Mouse (Mus musculus): ENCODE measurements around the gene Bfsp1. TPM values are rescaled to one million over a fixed set of nuclear protein-coding genes. Genes with fewer than 3 reads are reported as not detected.
A peak's percentile ranks its signal among the peaks of the same experiment; 100 is the strongest.

Bfsp1 gene
- polyA plus RNA-seq, 1 experiment from 2014 or later = 3.8 TPM

- peak overlapping the region; percentile 16 for H3K4me2 ChIP-seq (ENCODE audit: low read depth, low read length)
- WGBS = 51% methylated on average over 12 of the region's 12 CpGs
- no peak overlapping the region for H3K4me3 ChIP-seq (ENCODE audit: low read depth, low read length)
- peak; percentile 94 for ATAC-seq (ENCODE audit: low read depth)
- H3K4me1 ChIP-seq (ENCODE audit: control insufficient read depth, insufficient read depth, low read length) = no peaks in the 10 kb centered on the region
- H3K9ac ChIP-seq (ENCODE audit: low read depth, low read length) = no peak overlapping the region
- H3K9me3 ChIP-seq (ENCODE audit: control insufficient read depth, low read length) = no peaks in the 10 kb centered on the region
- H3K27me3 ChIP-seq (replicated peaks; ENCODE audit: control insufficient read depth, insufficient read depth, low read length) = no peaks in the 10 kb centered on the region
- peak; percentile 89 for DNase-seq (ENCODE audit: low spot score)
- no peaks in the 10 kb centered on the region for H3K36me3 ChIP-seq (ENCODE audit: control insufficient read depth, insufficient read depth, low read length)
- H3K27ac ChIP-seq (replicated peaks; ENCODE audit: low read depth, low read length) = peak overlapping the region; percentile 71
Observed at GRCm38 (mm10) chr2:143889860-143890433, 27.0 kb upstream of the Bfsp1 start.

GRCm38 (mm10) chr2:143889131-143889859 lies 26.3 kb upstream of the Bfsp1 start:
- H3K4me2 ChIP-seq (ENCODE audit: low read depth, low read length) = peak overlapping the region; percentile 16
- ATAC-seq (ENCODE audit: low read depth) (peak; percentile 35; the same call in 1 of the 2 replicates), DNase-seq (ENCODE audit: low spot score) (peak; percentile 32)
- H3K4me1 ChIP-seq (ENCODE audit: control insufficient read depth, insufficient read depth, low read length) = no peaks in the 10 kb centered on the region
- peak overlapping the region; percentile 71 for H3K27ac ChIP-seq (replicated peaks; ENCODE audit: low read depth, low read length)
- H3K9ac ChIP-seq (ENCODE audit: low read depth, low read length) = no peak overlapping the region
- WGBS = 67% methylated on average over 15 of the region's 15 CpGs
- H3K36me3 ChIP-seq (ENCODE audit: control insufficient read depth, insufficient read depth, low read length) = no peaks in the 10 kb centered on the region
- H3K27me3 ChIP-seq (replicated peaks; ENCODE audit: control insufficient read depth, insufficient read depth, low read length) = no peaks in the 10 kb centered on the region
- no peaks in the 10 kb centered on the region for H3K9me3 ChIP-seq (ENCODE audit: control insufficient read depth, low read length)
- H3K4me3 ChIP-seq (ENCODE audit: low read depth, low read length) = no peak overlapping the region

DNA sequence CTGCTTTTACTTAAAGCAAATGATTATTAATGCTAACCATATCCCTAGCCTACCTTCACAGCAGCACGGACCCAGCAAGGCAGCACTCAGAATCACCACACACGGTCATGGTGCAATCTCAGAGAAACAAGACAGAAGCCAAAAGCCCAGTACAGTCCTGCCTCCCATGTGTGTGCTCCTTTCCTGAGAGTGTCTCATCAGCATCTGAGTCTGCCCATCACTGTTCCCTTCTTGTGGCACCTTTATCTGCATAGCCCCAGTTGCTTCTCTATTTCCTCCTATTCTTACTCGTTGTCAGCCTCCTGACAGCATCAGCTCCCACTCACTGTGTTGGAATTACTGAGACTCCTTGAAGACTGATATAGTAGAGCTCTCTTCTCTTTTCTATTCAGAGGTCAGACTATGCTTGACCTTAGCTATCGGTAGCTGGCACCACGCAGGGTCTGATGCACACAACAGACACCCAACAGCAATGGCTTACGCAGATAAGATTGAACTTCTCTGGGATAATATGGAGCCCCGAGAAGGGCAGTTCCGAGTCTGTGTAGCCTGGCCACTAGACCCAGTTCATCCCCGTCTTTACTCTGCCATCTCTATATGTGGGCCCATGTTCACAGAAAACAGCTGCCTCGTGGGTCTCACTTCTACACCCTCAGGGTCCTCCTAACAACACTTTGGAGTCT lies 19.8 kb upstream of the Bfsp1 start:
- no peak for ATAC-seq (ENCODE audit: low read depth)
- no peak overlapping the region for H3K27ac ChIP-seq (replicated peaks; ENCODE audit: low read depth, low read length)
- no peak for DNase-seq (ENCODE audit: low spot score)
- H3K9ac ChIP-seq (ENCODE audit: low read depth, low read length) = no peak overlapping the region
- H3K27me3 ChIP-seq (replicated peaks; ENCODE audit: control insufficient read depth, insufficient read depth, low read length) = no peaks in the 10 kb centered on the region
- H3K36me3 ChIP-seq (ENCODE audit: control insufficient read depth, insufficient read depth, low read length) = no peaks in the 10 kb centered on the region
- 73% methylated on average over 10 of the region's 10 CpGs for WGBS
- H3K4me2 ChIP-seq (ENCODE audit: low read depth, low read length) = no peak overlapping the region
- no peaks in the 10 kb centered on the region for H3K9me3 ChIP-seq (ENCODE audit: control insufficient read depth, low read length)
- H3K4me1 ChIP-seq (ENCODE audit: control insufficient read depth, insufficient read depth, low read length) = no peaks in the 10 kb centered on the region
- no peak overlapping the region for H3K4me3 ChIP-seq (ENCODE audit: low read depth, low read length)

DNA sequence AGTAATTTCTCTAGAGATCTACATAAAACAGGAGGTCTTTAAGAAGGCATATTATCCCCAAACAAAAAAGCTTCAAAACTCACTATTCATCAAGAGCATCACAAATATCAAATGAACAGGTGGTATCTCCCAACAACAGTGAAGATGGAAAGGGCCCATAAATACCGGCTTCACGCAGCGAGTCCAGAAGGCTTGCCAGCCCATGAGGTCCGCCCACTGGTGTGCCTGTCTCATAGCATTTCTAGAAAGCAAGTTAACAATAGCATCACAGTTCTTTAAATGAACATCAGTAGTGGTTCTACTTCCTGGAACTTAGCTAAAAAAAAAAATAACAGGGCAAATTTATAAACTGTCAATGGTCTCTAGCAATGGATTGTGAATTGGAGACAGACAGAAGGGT lies 19.0 kb upstream of the Bfsp1 start:
- Histone ChIP-seq H3K4me3 (ENCODE audit: low read depth, low read length) (no peak overlapping the region), H3K27ac (replicated peaks; ENCODE audit: low read depth, low read length) (no peak overlapping the region), H3K36me3 (ENCODE audit: control insufficient read depth, insufficient read depth, low read length) (no peaks in the 10 kb centered on the region), H3K4me2 (ENCODE audit: low read depth, low read length) (no peak overlapping the region), H3K4me1 (ENCODE audit: control insufficient read depth, insufficient read depth, low read length) (no peaks in the 10 kb centered on the region), H3K9me3 (ENCODE audit: control insufficient read depth, low read length) (no peaks in the 10 kb centered on the region), H3K27me3 (replicated peaks; ENCODE audit: control insufficient read depth, insufficient read depth, low read length) (no peaks in the 10 kb centered on the region), H3K9ac (ENCODE audit: low read depth, low read length) (no peak overlapping the region)
- ATAC-seq (ENCODE audit: low read depth) (no peak), DNase-seq (ENCODE audit: low spot score) (no peak)
- WGBS = 87% methylated on average over 4 of the region's 4 CpGs

GRCm38 (mm10) chr2:143879311-143879710 lies 16.3 kb upstream of the Bfsp1 start:
- Histone ChIP-seq H3K4me2 (ENCODE audit: low read depth, low read length) (no peak overlapping the region), H3K9ac (ENCODE audit: low read depth, low read length) (no peak overlapping the region), H3K4me1 (ENCODE audit: control insufficient read depth, insufficient read depth, low read length) (no peaks in the 10 kb centered on the region), H3K36me3 (ENCODE audit: control insufficient read depth, insufficient read depth, low read length) (no peaks in the 10 kb centered on the region), H3K4me3 (ENCODE audit: low read depth, low read length) (no peak overlapping the region), H3K27ac (replicated peaks; ENCODE audit: low read depth, low read length) (no peak overlapping the region), H3K9me3 (ENCODE audit: control insufficient read depth, low read length) (no peaks in the 10 kb centered on the region), H3K27me3 (replicated peaks; ENCODE audit: control insufficient read depth, insufficient read depth, low read length) (no peaks in the 10 kb centered on the region)
- ATAC-seq (ENCODE audit: low read depth) (no peak), DNase-seq (ENCODE audit: low spot score) (no peak)
- WGBS = 81% methylated on average over 6 of the region's 6 CpGs

DNA sequence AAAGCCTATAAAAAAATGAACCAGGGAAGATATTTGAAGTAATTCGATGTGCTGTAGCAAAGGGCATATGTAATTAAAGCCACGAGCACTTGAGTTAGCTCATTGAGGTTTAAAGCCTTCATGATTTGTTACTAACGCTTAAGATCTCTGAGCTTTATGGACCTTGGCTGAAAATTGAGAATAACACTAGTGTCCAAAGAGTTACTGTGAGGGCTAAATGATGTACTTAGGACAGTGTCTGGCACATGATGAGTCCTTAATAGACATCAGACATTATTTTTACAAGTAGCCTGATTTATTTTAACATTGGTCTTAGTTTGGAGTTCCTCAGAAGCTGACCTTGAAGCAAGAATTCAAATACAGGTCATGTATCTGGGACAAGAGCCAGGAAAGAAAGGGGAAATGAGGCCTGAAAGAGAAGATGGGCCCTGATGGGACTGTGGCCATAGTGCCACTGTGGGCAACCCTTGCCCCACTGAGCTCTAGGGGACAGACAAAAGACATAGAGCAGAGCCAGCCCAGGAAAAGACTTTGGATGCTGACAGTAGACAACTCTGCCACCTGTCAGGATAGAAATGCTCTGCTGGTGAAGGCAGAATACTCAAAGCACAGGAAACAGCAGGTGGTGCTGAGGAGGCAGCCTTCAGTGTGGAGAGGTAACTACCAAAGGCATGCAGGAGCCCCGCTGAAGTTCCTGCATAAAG lies 14.1 kb upstream of the Bfsp1 start:
- Histone ChIP-seq H3K27ac (replicated peaks; ENCODE audit: low read depth, low read length) (no peak overlapping the region), H3K4me2 (ENCODE audit: low read depth, low read length) (no peak overlapping the region), H3K9me3 (ENCODE audit: control insufficient read depth, low read length) (no peaks in the 10 kb centered on the region), H3K9ac (ENCODE audit: low read depth, low read length) (no peak overlapping the region), H3K27me3 (replicated peaks; ENCODE audit: control insufficient read depth, insufficient read depth, low read length) (no peaks in the 10 kb centered on the region), H3K4me1 (ENCODE audit: control insufficient read depth, insufficient read depth, low read length) (no peaks in the 10 kb centered on the region), H3K36me3 (ENCODE audit: control insufficient read depth, insufficient read depth, low read length) (no peaks in the 10 kb centered on the region), H3K4me3 (ENCODE audit: low read depth, low read length) (no peak overlapping the region)
- 64% methylated on average over 4 of the region's 4 CpGs for WGBS
- peak; percentile 32 for DNase-seq (ENCODE audit: low spot score)
- no peak for ATAC-seq (ENCODE audit: low read depth)

- no peaks in the 10 kb centered on the region for H3K36me3 ChIP-seq (ENCODE audit: control insufficient read depth, insufficient read depth, low read length)
- no peak for ATAC-seq (ENCODE audit: low read depth)
- no peak overlapping the region for H3K27ac ChIP-seq (replicated peaks; ENCODE audit: low read depth, low read length)
- no peak overlapping the region for H3K9ac ChIP-seq (ENCODE audit: low read depth, low read length)
- H3K27me3 ChIP-seq (replicated peaks; ENCODE audit: control insufficient read depth, insufficient read depth, low read length) = no peaks in the 10 kb centered on the region
- no peaks in the 10 kb centered on the region for H3K4me1 ChIP-seq (ENCODE audit: control insufficient read depth, insufficient read depth, low read length)
- no peak overlapping the region for H3K4me2 ChIP-seq (ENCODE audit: low read depth, low read length)
- H3K9me3 ChIP-seq (ENCODE audit: control insufficient read depth, low read length) = no peaks in the 10 kb centered on the region
- no peak overlapping the region for H3K4me3 ChIP-seq (ENCODE audit: low read depth, low read length)
- no peak for DNase-seq (ENCODE audit: low spot score)
- WGBS = 48% methylated on average over 1 of the region's 1 CpGs
Observed at GRCm38 (mm10) chr2:143876026-143876425, 13.1 kb upstream of the Bfsp1 start.

DNA sequence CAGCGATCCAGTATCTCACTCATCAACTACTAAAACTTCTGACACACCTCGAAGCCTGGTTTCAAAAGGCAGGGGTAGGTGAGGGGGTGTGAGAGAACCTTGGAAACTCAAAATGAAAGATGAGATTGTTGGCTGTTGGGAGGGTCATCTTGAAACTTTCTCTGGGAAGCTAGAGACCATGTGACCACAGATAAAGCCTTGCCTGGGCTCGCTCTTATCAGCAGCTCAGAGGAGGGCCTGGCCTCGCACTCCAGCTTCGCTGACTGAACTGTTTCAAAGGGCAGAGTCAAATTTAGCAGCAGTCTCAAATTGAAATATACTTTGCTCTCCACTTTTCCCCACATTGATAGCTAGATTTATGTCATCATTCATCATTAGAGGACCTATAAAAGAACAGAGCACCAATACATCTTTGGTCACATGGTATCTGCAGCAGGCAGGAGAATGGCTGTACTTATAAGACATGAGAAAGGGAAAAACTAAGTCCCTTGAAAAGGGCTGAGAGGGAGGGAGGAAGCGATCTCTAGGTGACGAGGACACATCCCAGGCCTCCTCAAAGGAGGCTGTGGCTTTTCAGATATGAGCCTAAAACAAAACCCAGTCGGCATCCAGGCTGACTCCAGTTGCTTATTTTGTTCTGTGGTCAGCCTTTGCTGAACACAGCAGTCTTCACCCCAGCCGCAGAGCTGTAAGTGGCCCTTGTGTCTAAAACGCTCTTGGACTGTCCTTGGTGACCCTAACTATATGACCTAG lies 8.1 kb upstream of the Bfsp1 start:
- no peaks in the 10 kb centered on the region for H3K36me3 ChIP-seq (ENCODE audit: control insufficient read depth, insufficient read depth, low read length)
- ATAC-seq (ENCODE audit: low read depth) (no peak), DNase-seq (ENCODE audit: low spot score) (peak; percentile 24)
- H3K27ac ChIP-seq (replicated peaks; ENCODE audit: low read depth, low read length) = no peak overlapping the region
- H3K4me1 ChIP-seq (ENCODE audit: control insufficient read depth, insufficient read depth, low read length) = 0 out of 2 replicates have a peak, but pooled peaks cover 4% of the 10 kb centered on the region
- no peak overlapping the region for H3K4me2 ChIP-seq (ENCODE audit: low read depth, low read length)
- no peak overlapping the region for H3K4me3 ChIP-seq (ENCODE audit: low read depth, low read length)
- H3K9me3 ChIP-seq (ENCODE audit: control insufficient read depth, low read length) = no peaks in the 10 kb centered on the region
- no peaks in the 10 kb centered on the region for H3K27me3 ChIP-seq (replicated peaks; ENCODE audit: control insufficient read depth, insufficient read depth, low read length)
- H3K9ac ChIP-seq (ENCODE audit: low read depth, low read length) = no peak overlapping the region
- WGBS = 62% methylated on average over 10 of the region's 10 CpGs
